Mouse (Mus musculus) ES-Bruce4 (cell line): ENCODE measurements around the gene Rs1.

ENCODE experiments used
- CTCF ChIP-seq: IDR thresholded peaks from one replicate; pipeline ENCODE4 v1.8.1; 2011; ENCODE audit warnings: low read depth, low read length
- EP300 ChIP-seq: IDR thresholded peaks from 2 replicates; pipeline ENCODE4 v1.6.1; 2011; ENCODE audit warnings: low read depth, low read length; ENCODE audit not compliant: insufficient read depth
- POLR2A ChIP-seq: IDR thresholded peaks from one replicate; pipeline ENCODE4 v1.8.1; 2011; ENCODE audit warnings: low read length; ENCODE audit not compliant: insufficient read depth

DNA sequence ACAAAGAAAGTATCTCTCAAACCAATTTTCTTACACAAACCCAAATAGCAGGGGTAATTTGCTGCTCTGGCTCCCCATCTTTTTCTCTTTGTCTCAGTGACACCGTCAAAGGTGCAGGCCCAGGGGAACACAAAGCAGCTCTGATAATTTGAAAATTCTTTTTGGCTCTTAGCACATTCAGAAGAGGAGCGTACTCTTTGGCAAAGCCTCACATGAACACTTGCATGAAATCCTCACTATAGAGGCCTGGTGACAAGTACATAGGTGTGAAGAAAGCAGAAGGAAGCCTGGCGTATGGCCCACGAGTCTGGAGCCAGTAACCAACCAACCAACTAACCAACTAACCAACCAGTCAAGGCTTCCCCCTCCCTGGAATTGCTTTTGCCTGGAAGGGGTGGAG, 27.1 kb downstream of the Rs1 start:
- TF ChIP-seq POLR2A = no peak
- TF ChIP-seq CTCF = no peak
- no peak for TF ChIP-seq EP300
